23 mouse cellular contexts compared by ENCODE assay signal in the genomic region with DNA sequence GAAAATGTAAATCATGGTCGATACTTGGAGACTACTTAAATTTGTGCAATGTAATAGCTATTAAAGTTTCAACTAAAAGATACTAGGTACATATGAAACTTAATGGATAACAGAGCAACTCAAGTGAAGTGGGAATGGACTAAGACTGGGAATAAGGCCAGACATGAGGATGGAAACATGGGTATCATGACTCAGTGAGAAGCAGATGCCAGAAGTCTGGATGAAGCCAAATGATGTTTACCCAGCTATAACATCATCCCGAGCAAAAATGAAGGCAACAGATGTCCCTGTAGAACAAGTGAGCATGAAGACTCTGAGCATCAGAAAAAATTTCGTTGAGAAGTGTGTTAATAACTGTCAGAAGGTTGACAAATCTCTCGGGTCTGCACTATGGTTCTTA.
DNase-seq lines count a peak whose midpoint lies in the region; TF ChIP-seq lines count a peak whose summit lies in the region.
"Had no signal": no experiment of that assay in that cellular context is flagged by ENCODE, and none has a peak within 500 bp of the region (broad histone marks: within the 10 kb centered on the region; RNA-seq: fewer than 3 reads in every experiment).

No protein-coding gene starts in this region.

- no peaks in the 10 kb centered on the region for H3K79me2 ChIP-seq in C2C12 (ENCODE audit: control insufficient read depth, insufficient read depth)

- peak; percentile 47 for DNase-seq in layer of hippocampus, adult 11-12 months (ENCODE audit: low spot score)
- no peak for DNase-seq in layer of hippocampus, postnatal 10 days (ENCODE audit: low spot score in 2 of 2)
- DNase-seq in brain, adult 2 months (ENCODE audit: low read depth, low spot score) = peak; percentile 78
- DNase-seq in left cerebral cortex, adult 9 months (ENCODE audit: low spot score in 2 of 2) = peak; percentile 10 to 17
- DNase-seq in spleen, postnatal 4 days (ENCODE audit: low spot score in 2 of 2) = no peak
- no peak for DNase-seq in urinary bladder, postnatal 14 days (ENCODE audit: low spot score)
- DNase-seq: adrenal gland, postnatal 10 days; cerebellum, adult 11-12 months; cerebellum, postnatal 36 days; heart, adult 11 months; heart, postnatal 14 days; kidney, adult 18-20 months; liver, embryonic 13.5 days; lung, embryonic 14.5 days; lung, postnatal 4 days; retina, postnatal 1 day; spleen, adult 18-20 months; thymus, adult 18-20 months had no signal

- no peak overlapping the region for H3ac ChIP-seq in C2C12 (ENCODE audit: control insufficient read depth, insufficient read length, low read depth)

- no peaks in the 10 kb centered on the region for H3K36me3 ChIP-seq in C2C12 (ENCODE audit: control insufficient read depth, insufficient read depth)
- H3K36me3 ChIP-seq: forebrain, embryonic 15.5 days; heart, embryonic 12.5 days; hindbrain, embryonic 12.5 days; limb, embryonic 13.5 days; liver, embryonic 13.5 days had no signal

- H3K4me3 ChIP-seq in C2C12 (ENCODE audit: insufficient read depth, poor library complexity, severe bottlenecking) = no peak overlapping the region
- H3K4me3 ChIP-seq: forebrain, embryonic 15.5 days; heart, embryonic 12.5 days; hindbrain, embryonic 12.5 days; limb, embryonic 13.5 days; liver, embryonic 13.5 days had no signal

- H3K79me3 ChIP-seq in C2C12 (ENCODE audit: low read depth) = no peaks in the 10 kb centered on the region

- no peak for TF ChIP-seq CTCF in C2C12 (IDR thresholded peaks at IDR 0.05; ENCODE audit: control insufficient read depth, insufficient read depth, insufficient read length)

- H3K27me3 ChIP-seq in C2C12 (ENCODE audit: control insufficient read depth, insufficient read depth, insufficient read length) = no peaks in the 10 kb centered on the region
- H3K27me3 ChIP-seq: forebrain, embryonic 15.5 days; heart, embryonic 12.5 days; hindbrain, embryonic 12.5 days; limb, embryonic 13.5 days; liver, embryonic 13.5 days had no signal

TF ChIP-seq in C2C12, 6 proteins besides CTCF, POLR2A, EP300 and RAD21:
- TF ChIP-seq MAX (IDR thresholded peaks at IDR 0.05) (no peak), MYOD1 (IDR thresholded peaks at IDR 0.05; ENCODE audit: control insufficient read depth, insufficient read length, low read depth) (peak; percentile 27), USF1 (IDR thresholded peaks at IDR 0.05; ENCODE audit: low read depth) (no peak), CEBPB (IDR thresholded peaks at IDR 0.05; ENCODE audit: low read depth) (no peak)
TF ChIP-seq in C2C12: peak in this region for 1.

Comparison
In these comparisons a context has a peak if more than half of its experiments do, and no peak if none do; other contexts are left out.
1. DNase-seq: peak in layer of hippocampus, adult 11-12 months (single experiment), brain, adult 2 months (single experiment) and left cerebral cortex, adult 9 months (2 of 2); none in layer of hippocampus, postnatal 10 days (0 of 2), spleen, postnatal 4 days (0 of 2) and urinary bladder, postnatal 14 days (single experiment).